Mouse (Mus musculus) CH12.LX (cell line): ENCODE data around the gene Gmpr.

ENCODE experiments used
- CHD2 ChIP-seq: IDR thresholded peaks from 2 replicates; pipeline ENCODE4 v1.6.1; 2011; ENCODE audit warnings: low read length, improper control_type of control experiment
- CTCF ChIP-seq, 2 experiments: IDR thresholded peaks in 1 of 2; conservative IDR thresholded peaks in 1 of 2; 2 replicates each; pipeline ENCODE4 v1.5.1; 2011 to 2012; ENCODE audit warnings: low read depth in 2 of 2, low read length in 2 of 2, improper control_type of control experiment in 1 of 2, inconsistent platforms in 1 of 2, mild to moderate bottlenecking in 1 of 2, moderate library complexity in 1 of 2
- HCFC1 ChIP-seq: IDR thresholded peaks from 2 replicates; pipeline ENCODE4 v1.6.1; 2012; ENCODE audit warnings: low read depth, mild to moderate bottlenecking, inconsistent platforms, low read length, improper control_type of control experiment
- MYC ChIP-seq: IDR thresholded peaks from 2 replicates; pipeline ENCODE4 v1.6.1; 2011; ENCODE audit warnings: low read depth, mild to moderate bottlenecking, improper control_type of control experiment, low read length
- NELFE ChIP-seq: IDR thresholded peaks from 2 replicates; pipeline ENCODE4 v1.6.1; 2011; ENCODE audit warnings: low read depth, low read length, improper control_type of control experiment
- NRF1 ChIP-seq: IDR thresholded peaks from 2 replicates; pipeline ENCODE4 v1.6.1; 2014; ENCODE audit warnings: low read depth, mild to moderate bottlenecking, inconsistent platforms, low read length, improper control_type of control experiment, moderate library complexity
- POLR2A ChIP-seq: IDR thresholded peaks from 2 replicates; pipeline ENCODE4 v1.6.1; 2011; ENCODE audit warnings: low read depth, mild to moderate bottlenecking, improper control_type of control experiment, low read length
- ZNF384 ChIP-seq: IDR thresholded peaks from 2 replicates; pipeline ENCODE4 v1.6.1; 2012; ENCODE audit warnings: low read depth, low read length, improper control_type of control experiment, inconsistent platforms

DNA sequence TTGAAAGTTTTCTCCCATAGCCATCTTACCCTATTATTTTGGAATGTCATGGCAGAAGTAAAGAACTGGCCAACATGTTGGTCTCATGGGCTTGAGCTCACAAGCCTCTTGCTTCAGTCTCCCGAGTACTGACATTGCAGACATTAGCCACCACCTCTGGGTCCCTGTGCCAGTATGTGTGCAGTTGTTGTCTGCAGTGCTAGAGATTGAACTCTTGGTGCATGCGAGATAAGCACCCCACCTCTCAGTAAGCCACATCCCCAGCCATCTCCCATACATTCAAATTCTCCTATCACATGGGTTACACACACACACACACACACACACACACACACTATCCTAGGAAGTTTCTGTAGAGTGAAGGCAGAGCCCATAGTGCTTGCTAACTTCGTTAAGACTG, 7.3 kb upstream of the Gmpr start:
- TF ChIP-seq ZNF384 (no peak), CHD2 (no peak), NELFE (no peak), MYC (no peak), POLR2A (no peak), CTCF (conservative IDR thresholded peaks at IDR 0.05 in 1 of 2, IDR thresholded peaks at IDR 0.05 in 1 of 2; ENCODE audit: low read depth in 2 of 2, low read length in 2 of 2) (no peak), HCFC1 (no peak), NRF1 (no peak)
